Mouse (Mus musculus): Measurements from ENCODE around the gene Chn2.

The Chn2 gene

GRCm38 (mm10) chr6:54197821-54198412 is 158.6 kb downstream of the Chn2 start:
- DNase-seq (ENCODE audit: low spot score in 2 of 2) = no peak

- DNase-seq (ENCODE audit: low spot score in 2 of 2) = no peak
Observed at GRCm38 (mm10) chr6:54199516-54199915, 160.2 kb downstream of the Chn2 start.

- DNase-seq (ENCODE audit: low spot score in 2 of 2) = no peak
Observed at GRCm38 (mm10) chr6:54200031-54200722, 160.8 kb downstream of the Chn2 start.

DNA sequence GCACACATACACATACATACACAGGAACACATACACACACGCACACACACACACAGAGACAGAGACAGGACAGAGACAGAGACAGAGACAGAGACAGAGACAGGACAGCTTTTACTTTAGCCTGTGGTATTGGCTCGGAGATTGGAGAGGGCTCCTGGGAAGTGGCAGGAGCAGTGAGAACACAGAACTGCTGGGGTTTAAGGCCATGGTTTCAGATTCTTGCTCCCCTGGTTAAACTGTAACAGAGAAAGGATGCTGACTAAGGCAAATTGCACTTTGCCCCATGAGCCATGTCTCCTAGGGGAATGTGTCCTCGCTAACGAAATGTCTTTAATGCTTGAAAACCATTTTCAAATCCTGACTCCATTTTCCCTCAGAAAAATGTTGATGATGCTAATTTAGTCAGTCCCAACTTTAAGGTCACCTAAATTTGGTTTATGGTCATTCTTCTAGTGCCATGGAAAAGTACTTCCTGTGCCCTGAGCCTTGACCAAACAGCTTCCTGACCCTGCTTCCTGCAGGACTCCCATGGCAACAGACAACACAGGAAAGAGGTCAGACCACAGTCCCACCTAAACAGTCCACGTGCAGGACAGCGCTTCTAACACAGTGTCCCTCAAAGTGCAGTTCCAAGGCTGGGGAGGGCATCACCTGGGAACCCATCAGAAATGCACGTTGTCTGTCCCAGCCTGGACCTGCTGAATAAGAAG is 163.1 kb downstream of the Chn2 start:
- DNase-seq (ENCODE audit: low spot score in 2 of 2) = no peak

DNA sequence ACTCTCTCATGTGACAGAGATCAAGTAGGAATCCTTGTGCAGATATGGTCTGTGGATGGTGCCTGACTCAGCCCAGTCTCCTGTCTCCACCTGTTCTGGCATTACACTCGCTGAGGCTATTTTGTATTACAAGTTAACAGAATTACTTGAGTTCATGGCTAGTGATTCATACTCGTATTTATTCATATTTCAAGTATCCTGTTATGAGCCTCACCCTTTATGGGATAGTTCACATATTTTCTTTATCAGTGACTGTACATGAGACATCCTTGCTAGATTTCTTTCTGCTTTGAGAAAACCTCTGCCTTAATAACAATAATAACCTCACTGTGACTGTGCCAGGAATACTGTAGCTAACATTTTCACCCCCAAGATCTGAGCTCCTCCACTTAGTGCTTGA is 164.0 kb downstream of the Chn2 start:
- no peak for DNase-seq (ENCODE audit: low spot score in 2 of 2)

DNA sequence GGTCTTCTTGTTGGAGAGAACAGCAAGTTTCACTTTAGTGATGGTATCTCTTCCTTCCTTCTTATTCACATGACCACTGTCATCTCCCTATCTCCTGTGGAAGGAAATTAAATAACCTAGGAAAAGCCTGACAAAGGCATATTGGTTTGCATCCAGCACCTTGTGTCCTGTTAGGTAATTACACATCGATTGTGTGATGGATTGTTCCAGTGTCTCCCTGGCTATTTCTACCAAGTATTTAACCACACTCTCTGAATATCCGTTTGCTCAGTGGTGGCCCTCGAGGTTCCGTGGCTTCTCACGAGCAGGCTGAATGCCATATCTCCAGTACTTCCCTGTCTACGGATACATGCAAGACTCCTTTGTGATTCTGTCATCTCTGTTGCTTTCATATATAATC is 164.6 kb downstream of the Chn2 start:
- DNase-seq (ENCODE audit: low spot score in 2 of 2) = no peak

DNA sequence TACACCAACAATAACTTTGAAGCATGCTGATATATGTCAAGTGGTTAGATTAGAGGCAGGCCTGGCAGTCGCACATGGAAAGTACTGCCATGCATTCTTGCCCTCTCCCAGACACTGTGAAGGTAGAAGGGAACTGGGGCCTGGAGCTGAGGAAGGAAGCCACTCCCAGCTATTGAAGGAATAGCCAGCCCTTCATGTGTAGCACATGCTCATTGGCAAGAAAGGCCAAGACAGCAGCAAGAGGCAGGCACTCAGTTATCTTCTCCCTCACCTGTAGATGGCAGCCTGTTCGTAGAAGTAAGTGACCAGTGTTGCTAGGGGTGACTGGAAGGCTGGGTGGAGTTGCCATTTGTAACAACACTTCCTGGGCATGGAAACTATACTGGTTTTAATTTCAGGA is 165.6 kb downstream of the Chn2 start:
- no peak for DNase-seq (ENCODE audit: low spot score in 2 of 2)

DNA sequence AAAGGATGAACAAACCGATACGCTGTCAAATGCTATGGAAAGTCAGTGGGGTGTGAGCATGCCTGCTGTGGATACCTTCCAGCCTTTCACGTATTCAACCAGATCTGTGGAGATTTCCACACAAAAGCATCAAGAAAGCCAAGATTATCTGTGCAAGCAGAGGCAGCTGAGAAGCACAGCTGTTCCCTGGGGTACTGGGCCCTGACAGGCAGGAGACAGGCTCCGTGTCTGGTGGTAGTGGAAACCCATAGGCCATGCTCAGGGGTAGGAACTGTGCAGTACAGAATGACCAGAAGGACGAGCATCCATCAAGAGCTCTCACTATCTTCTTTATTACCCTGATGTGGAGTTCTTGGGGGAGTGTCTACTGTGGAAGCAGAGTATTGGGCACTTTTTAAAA is 166.1 kb downstream of the Chn2 start:
- no peak for DNase-seq (ENCODE audit: low spot score in 2 of 2)

- DNase-seq (ENCODE audit: low spot score in 2 of 2) = no peak
Observed at GRCm38 (mm10) chr6:54206221-54206738, 166.9 kb downstream of the Chn2 start.

DNA sequence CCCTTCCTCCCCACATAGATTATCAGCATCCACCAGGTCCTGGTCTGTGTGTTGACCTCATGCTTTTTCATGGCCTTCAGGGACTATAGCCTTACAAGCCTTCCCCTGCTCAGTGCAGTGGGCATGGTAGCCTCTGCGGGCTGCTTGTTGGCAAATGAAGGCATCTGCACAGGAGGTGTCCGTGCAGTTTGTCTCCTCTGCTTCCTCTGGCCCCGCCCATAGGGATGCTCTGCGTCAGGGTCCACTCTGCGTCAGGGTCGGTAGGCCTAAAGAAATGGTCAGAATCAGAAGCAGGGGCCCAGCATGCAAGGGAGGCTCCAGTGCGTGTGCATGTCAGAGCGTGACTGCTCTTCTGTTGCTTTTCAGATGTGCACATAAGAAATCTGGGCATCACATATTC is 169.4 kb downstream of the Chn2 start:
- no peak for DNase-seq (ENCODE audit: low spot score in 2 of 2)

GRCm38 (mm10) chr6:54210971-54211370 is 171.6 kb downstream of the Chn2 start:
- DNase-seq (ENCODE audit: low spot score in 2 of 2) = no peak

GRCm38 (mm10) chr6:54211939-54212338 is 172.6 kb downstream of the Chn2 start:
- DNase-seq (ENCODE audit: low spot score in 2 of 2) = no peak

- no peak for DNase-seq (ENCODE audit: low spot score in 2 of 2)
Observed at GRCm38 (mm10) chr6:54213743-54214142, 174.4 kb downstream of the Chn2 start.

DNA sequence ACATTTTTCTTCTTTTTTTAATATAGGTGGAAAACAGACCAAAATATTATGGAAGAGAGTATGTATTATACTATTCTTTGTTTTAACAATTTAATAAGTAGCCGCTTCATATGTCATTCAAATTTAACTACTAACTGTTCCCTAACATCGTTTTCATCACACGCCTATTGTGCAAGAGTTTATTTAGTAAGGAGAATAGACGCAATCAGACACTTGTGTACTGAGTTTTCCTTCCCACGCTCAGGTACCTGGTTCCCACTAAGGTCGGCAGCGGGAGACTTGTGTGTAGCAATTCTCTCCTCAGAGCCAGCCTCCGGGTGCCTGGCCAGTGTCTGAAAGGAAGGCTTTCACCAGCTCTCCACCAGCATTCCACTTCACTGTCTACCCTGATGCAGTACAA is 176.3 kb downstream of the Chn2 start:
- DNase-seq (ENCODE audit: low spot score in 2 of 2) = no peak

DNA sequence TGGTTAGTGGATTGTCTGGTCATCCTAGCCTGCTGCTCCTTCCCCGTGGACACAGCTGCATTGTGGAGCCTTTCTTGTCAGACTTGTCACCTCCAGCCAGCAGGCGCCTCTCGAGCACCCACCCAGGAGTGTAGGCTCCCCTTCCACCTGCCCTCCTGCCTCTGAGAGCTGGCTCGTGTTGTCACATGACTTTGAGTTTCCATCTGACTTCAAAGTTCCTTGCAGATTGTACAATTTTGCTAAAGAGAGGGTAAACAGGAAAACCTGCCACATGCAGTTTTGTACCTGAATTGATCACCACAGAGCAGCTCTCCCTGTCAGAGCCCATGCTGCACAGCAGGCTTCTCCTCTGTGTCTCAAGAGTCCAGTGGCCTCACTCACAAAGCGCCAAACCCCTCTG is 177.2 kb downstream of the Chn2 start:
- DNase-seq (ENCODE audit: low spot score in 2 of 2) = no peak

GRCm38 (mm10) chr6:54220124-54220523 is 180.8 kb downstream of the Chn2 start:
- no peak for DNase-seq (ENCODE audit: low spot score in 2 of 2)

DNA sequence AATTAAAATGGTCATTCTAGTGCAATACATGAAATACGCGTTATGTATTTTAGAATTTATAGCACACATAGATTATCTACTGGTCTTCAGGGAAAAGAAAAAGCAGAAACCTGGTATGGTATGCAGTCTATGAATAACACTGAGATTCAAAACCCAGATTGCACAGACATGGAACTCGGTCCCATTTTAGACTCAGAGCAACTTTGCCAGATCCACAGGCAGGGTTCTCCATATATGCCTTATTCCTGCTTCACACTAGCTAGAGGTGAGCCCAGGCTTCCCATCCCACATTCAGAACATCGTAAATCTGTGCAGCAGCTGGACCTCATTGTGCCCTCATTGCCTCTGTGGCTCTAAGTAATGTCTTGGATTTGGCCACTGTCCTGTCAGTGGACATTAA is 184.2 kb downstream of the Chn2 start:
- no peak for DNase-seq (ENCODE audit: low spot score in 2 of 2)

DNA sequence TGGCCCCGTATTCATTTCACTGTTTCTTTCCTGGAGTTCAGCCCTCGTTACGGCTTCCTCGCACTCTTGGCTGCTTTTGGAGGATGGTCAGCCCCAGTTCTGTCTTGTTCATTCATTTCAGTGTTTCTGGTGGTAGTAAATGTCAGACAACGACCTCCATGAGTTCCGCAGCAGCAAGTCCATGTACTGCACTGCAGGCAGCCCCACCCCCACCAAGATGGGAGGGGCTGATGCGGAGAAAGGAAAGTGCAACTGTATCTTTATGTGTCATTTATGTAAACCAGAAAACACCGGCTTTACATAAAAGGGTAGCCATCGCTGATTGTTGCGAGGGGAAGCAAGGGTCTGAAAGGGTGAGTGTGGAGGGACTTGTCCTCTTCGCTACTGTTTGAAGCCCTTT is 185.0 kb downstream of the Chn2 start:
- DNase-seq (ENCODE audit: low spot score in 2 of 2) = no peak

DNA sequence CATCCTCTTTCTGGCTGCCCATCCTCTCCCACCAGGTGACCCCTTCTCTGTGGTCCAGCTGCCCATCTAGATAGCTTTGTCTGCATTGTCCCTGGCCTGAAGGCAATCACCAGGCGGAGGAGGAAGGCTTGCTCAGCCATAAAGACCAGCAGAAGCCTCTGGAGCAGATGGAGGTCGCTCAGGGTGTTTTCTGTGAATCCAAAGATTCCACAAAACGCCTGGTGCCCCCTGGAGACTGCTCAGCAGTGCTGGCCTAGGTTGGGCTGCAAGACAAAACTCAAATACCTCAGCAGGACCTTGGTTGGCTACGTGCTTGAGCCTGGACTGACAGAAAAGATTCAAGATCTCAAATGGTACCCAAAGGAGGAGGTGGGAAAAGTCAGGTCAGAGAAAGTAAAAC is 186.0 kb downstream of the Chn2 start:
- no peak for DNase-seq (ENCODE audit: low spot score in 2 of 2)

DNA sequence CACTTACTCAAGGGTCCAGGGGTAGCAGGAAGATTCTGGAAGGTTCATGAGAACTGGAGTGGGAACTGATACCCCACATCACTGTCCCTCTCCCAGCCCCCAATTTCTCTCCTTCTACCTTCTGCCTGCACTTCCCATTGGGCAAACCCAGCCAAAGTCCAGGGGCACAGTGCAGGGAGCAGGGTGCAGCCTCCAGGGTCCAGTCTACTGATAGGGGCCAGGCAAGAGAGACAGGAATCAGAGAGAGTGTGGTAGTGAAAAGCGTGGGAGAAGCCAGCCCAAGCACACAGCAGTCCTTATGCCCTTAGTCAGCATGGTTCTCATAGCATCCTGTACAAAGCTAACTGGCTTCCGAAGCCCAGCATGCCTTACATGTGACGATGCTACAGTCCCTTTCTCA is 187.7 kb downstream of the Chn2 start:
- no peak for DNase-seq (ENCODE audit: low spot score in 2 of 2)

DNA sequence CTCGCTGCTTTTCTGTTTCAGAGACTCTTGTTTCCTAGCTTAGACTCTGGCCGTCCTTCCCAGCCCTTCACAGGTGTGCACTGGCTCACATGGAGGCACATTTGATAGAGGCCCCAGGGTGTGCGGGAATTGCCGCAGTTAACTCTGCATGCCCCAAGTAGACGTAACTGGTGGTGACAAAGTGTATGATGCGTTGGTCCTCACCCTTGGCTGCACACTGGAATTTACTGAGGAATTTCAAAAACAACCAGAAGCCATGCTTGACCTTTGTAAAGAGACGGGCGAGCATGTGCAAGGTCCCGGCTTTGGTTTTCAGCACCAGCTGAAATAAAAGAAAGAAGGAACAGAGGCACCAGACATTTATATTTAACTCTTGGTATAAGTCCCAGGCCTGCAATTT is 189.1 kb downstream of the Chn2 start:
- DNase-seq (ENCODE audit: low spot score in 2 of 2) = no peak

DNA sequence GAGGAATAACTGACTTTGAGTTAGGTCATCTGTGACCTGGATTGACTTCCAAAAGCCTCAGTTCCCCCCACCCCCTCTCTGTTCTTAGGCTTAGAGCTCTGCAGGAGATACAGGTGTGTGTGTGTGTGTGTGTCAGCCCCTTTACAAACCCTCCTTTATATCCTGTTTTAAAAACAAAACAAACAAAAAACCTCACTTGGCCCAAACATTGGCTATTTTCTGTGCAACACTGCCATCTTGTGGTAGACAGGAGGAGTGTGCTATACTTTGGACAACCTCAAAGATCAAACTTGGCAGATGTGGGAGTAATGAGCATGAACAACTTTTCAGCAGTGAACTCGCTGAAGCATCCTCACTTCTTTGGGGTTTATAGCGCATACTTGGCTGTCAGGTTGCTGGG is 189.5 kb downstream of the Chn2 start:
- peak in 1 of 2 experiments; percentile 32 for DNase-seq (ENCODE audit: low spot score in 2 of 2)
